Mouse (Mus musculus) kidney, embryonic 14.5 days (tissue): Measurements from ENCODE around the gene Fbxl13. TPM values are rescaled to one million over a fixed set of nuclear protein-coding genes. Genes with fewer than 3 reads are reported as not detected.

ENCODE experiments used
- ATAC-seq: fragments of 200-750 bp; cut with Nextera tagmentation; 2 replicates; pipeline ENCODE4 v1.8.0; 2017; ENCODE audit warnings: moderate number of reproducible peaks, mild to moderate bottlenecking, moderate TSS enrichment, moderate library complexity; ENCODE audit not compliant: low FRiP score, low TSS enrichment
- H3K27ac ChIP-seq: fragments of 300-500 bp; sonication (generic); 2 replicates; pipeline ENCODE4 v1.5.1; 2014; ENCODE audit warnings: low read depth, mild to moderate bottlenecking, low read length, moderate library complexity, mixed read lengths
- H3K27me3 ChIP-seq: fragments of 300-500 bp; sonication (generic); 2 replicates; pipeline ENCODE4 v1.6.1; 2014; ENCODE audit warnings: mild to moderate bottlenecking, low read length; ENCODE audit not compliant: control insufficient read depth, insufficient read depth
- H3K36me3 ChIP-seq: fragments of 300-500 bp; sonication (generic); 2 replicates; pipeline ENCODE4 v1.6.1; 2014; ENCODE audit warnings: low read length, mixed read lengths; ENCODE audit not compliant: control insufficient read depth, insufficient read depth
- H3K4me1 ChIP-seq: fragments of 300-500 bp; sonication (generic); 2 replicates; pipeline ENCODE4 v1.6.1; 2014; ENCODE audit warnings: low read length, mixed read lengths; ENCODE audit not compliant: control insufficient read depth, insufficient read depth
- H3K4me2 ChIP-seq: fragments of 300-500 bp; sonication (generic); replicated peaks from 2 replicates; pipeline ENCODE4 v1.6.1; 2014; ENCODE audit warnings: low read depth, mild to moderate bottlenecking, low read length
- H3K4me3 ChIP-seq: fragments of 300-500 bp; sonication (generic); 2 replicates; pipeline ENCODE4 v1.5.1; 2014; ENCODE audit warnings: mild to moderate bottlenecking, low read length
- H3K9ac ChIP-seq: fragments of 300-500 bp; sonication (generic); 2 replicates; pipeline ENCODE4 v1.6.1; 2014; ENCODE audit warnings: low read depth, mild to moderate bottlenecking, low read length, moderate library complexity
- H3K9me3 ChIP-seq: fragments of 300-500 bp; sonication (generic); 2 replicates; pipeline ENCODE4 v1.6.1; 2016; ENCODE audit warnings: low read length; ENCODE audit not compliant: control insufficient read depth
- WGBS: fragments of 180-500 bp; shearing (Covaris S2); extraction: QIAGEN DNeasy Blood & Tissue Kit; methylation state at CpG from one replicate; pipeline ENCODE4 v1.1.7; 2014; 5-methylcytosine and 5-hydroxymethylcytosine counted together
- polyA plus RNA-seq: library from polyadenylated mRNA; unstranded; fragments of >200 nt; fragmentation: Nextera tagmentation; extraction: Ambion mirVana; gene quantifications from 2 replicates; pipeline ENCODE4 v1.2.1, GENCODE M21; 2014

Fbxl13 gene
- polyA plus RNA-seq, 1 experiment from 2014 or later: 0.43 TPM

- Histone ChIP-seq H3K27ac (no peak overlapping the region), H3K9me3 (no peaks in the 10 kb centered on the region), H3K36me3 (no peaks in the 10 kb centered on the region), H3K4me1 (peaks cover 16% of the 10 kb centered on the region), H3K4me3 (no peak overlapping the region), H3K27me3 (no peaks in the 10 kb centered on the region), H3K9ac (no peak overlapping the region), H3K4me2 (no peak overlapping the region)
- 97% methylated on average over 9 of the region's 9 CpGs for WGBS
- no peak for ATAC-seq
Observed at GRCm38 (mm10) chr5:21678363-21678762, 32.9 kb upstream of the Fbxl13 start.

GRCm38 (mm10) chr5:21677939-21678338 is 32.5 kb upstream of the Fbxl13 start:
- ATAC-seq: no peak
- H3K27me3 ChIP-seq: no peaks in the 10 kb centered on the region
- 96% methylated on average over 6 of the region's 6 CpGs for WGBS
- no peak overlapping the region for H3K9ac ChIP-seq
- H3K4me3 ChIP-seq: no peak overlapping the region
- H3K27ac ChIP-seq: no peak overlapping the region
- H3K4me1 ChIP-seq: peaks cover 16% of the 10 kb centered on the region
- no peaks in the 10 kb centered on the region for H3K36me3 ChIP-seq
- H3K4me2 ChIP-seq: no peak overlapping the region
- H3K9me3 ChIP-seq: no peaks in the 10 kb centered on the region

GRCm38 (mm10) chr5:21675494-21675893 is 30.1 kb upstream of the Fbxl13 start:
- ATAC-seq: no peak
- H3K27ac ChIP-seq: no peak overlapping the region
- H3K4me2 ChIP-seq: no peak overlapping the region
- H3K4me3 ChIP-seq: no peak overlapping the region
- peaks cover 16% of the 10 kb centered on the region for H3K4me1 ChIP-seq
- WGBS: 91% methylated on average over 23 of the region's 23 CpGs
- no peaks in the 10 kb centered on the region for H3K36me3 ChIP-seq
- no peak overlapping the region for H3K9ac ChIP-seq
- no peaks in the 10 kb centered on the region for H3K27me3 ChIP-seq
- H3K9me3 ChIP-seq: no peaks in the 10 kb centered on the region

- H3K27ac ChIP-seq: peak overlapping the region; percentile 26; the same call in 1 of the 2 replicates
- peak; percentile 41; the same call in 1 of the 2 replicates for ATAC-seq
Observed at GRCm38 (mm10) chr5:21675019-21675418, 29.6 kb upstream of the Fbxl13 start.

GRCm38 (mm10) chr5:21673742-21674141 is 28.3 kb upstream of the Fbxl13 start:
- WGBS: 78% methylated on average over 9 of the region's 9 CpGs
- no peak overlapping the region for H3K9ac ChIP-seq
- no peaks in the 10 kb centered on the region for H3K9me3 ChIP-seq
- no peak overlapping the region for H3K4me3 ChIP-seq
- ATAC-seq: no peak
- no peaks in the 10 kb centered on the region for H3K36me3 ChIP-seq
- H3K27me3 ChIP-seq: no peaks in the 10 kb centered on the region
- peaks cover 13% of the 10 kb centered on the region for H3K4me1 ChIP-seq
- no peak overlapping the region for H3K4me2 ChIP-seq
- H3K27ac ChIP-seq: peak overlapping the region; percentile 65; the same call in 1 of the 2 replicates

More at GRCm38 (mm10) chr5:21675019-21675418, 29.6 kb upstream of the Fbxl13 start:
- 55% methylated on average over 12 of the region's 12 CpGs for WGBS
- Histone ChIP-seq H3K27me3 (no peaks in the 10 kb centered on the region), H3K4me1 (peaks cover 13% of the 10 kb centered on the region), H3K4me2 (no peak overlapping the region), H3K9ac (no peak overlapping the region), H3K36me3 (no peaks in the 10 kb centered on the region), H3K9me3 (no peaks in the 10 kb centered on the region), H3K4me3 (no peak overlapping the region)

GRCm38 (mm10) chr5:21672812-21673635 is 27.6 kb upstream of the Fbxl13 start:
- Histone ChIP-seq H3K9me3 (no peaks in the 10 kb centered on the region), H3K36me3 (no peaks in the 10 kb centered on the region), H3K4me3 (peak overlapping the region; percentile 2; the same call in 1 of the 2 replicates), H3K9ac (no peak overlapping the region), H3K4me2 (peak overlapping the region; percentile 23), H3K27me3 (no peaks in the 10 kb centered on the region), H3K4me1 (peaks cover 13% of the 10 kb centered on the region), H3K27ac (peak overlapping the region; percentile 65; the same call in 1 of the 2 replicates)
- 37% methylated on average over 23 of the region's 23 CpGs for WGBS
- ATAC-seq: peak; percentile 59

GRCm38 (mm10) chr5:21669307-21669706 is 23.9 kb upstream of the Fbxl13 start:
- Histone ChIP-seq H3K27ac (no peak overlapping the region), H3K4me1 (peaks cover 3% of the 10 kb centered on the region; the same call in 1 of the 2 replicates), H3K9ac (no peak overlapping the region), H3K4me2 (no peak overlapping the region), H3K4me3 (no peak overlapping the region), H3K36me3 (no peaks in the 10 kb centered on the region), H3K27me3 (no peaks in the 10 kb centered on the region), H3K9me3 (no peaks in the 10 kb centered on the region)
- no peak for ATAC-seq
- WGBS: 77% methylated on average over 2 of the region's 2 CpGs

GRCm38 (mm10) chr5:21667191-21668137 is 22.0 kb upstream of the Fbxl13 start:
- no peak overlapping the region for H3K27ac ChIP-seq
- 58% methylated on average over 8 of the region's 8 CpGs for WGBS

More at GRCm38 (mm10) chr5:21667191-21668137, 22.0 kb upstream of the Fbxl13 start:
- Histone ChIP-seq H3K9ac (no peak overlapping the region), H3K4me2 (no peak overlapping the region), H3K27me3 (no peaks in the 10 kb centered on the region), H3K4me3 (no peak overlapping the region), H3K4me1 (no peaks in the 10 kb centered on the region), H3K36me3 (peaks cover 9% of the 10 kb centered on the region), H3K9me3 (no peaks in the 10 kb centered on the region)
- no peak for ATAC-seq
